ENCODE assay signal across 8 mouse cellular contexts in the genomic region with DNA sequence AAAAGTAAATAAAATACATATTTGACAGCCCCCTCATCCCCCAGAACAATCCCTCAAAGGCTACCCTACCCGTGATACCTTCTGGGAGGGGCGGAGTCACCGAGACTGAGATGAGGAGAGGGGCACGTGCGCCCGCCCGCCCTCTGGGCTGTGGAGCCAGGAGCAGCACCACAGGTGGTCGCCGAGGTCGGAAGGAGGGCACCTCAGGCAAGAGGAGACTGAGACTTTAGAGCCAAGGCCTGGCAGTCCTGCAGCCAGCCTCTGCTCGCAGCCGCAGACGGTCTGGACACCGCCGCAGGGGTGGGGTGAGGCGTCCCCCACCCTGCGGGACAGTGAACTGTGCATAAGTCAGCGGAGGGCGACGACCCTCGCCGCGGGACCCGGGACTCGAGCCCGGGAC. TPM values are rescaled to one million over a fixed set of nuclear protein-coding genes. Genes with fewer than 3 reads are reported as not detected.
DNase-seq lines count a peak whose midpoint lies in the region; ATAC-seq and TF ChIP-seq lines count a peak whose summit lies in the region.

No protein-coding gene starts in this region.

- 9% methylated on average over 26 of the region's 26 CpGs for WGBS in intestine, postnatal 0 days
- WGBS in small intestine, adult 2 months, result 21% methylated on average over 26 of the region's 26 CpGs

- peak overlapping the region; percentile 78 for H3K4me3 ChIP-seq in intestine, postnatal 0 days (ENCODE audit: low read depth, low read length)
- peak overlapping the region; percentile 48 for H3K4me3 ChIP-seq in small intestine, adult 2 months (ENCODE audit: low read depth, low read length)

- no peaks in the 10 kb centered on the region for H3K9me3 ChIP-seq in intestine, postnatal 0 days (ENCODE audit: control insufficient read depth)

- no peak overlapping the region for H3K27ac ChIP-seq in intestine, postnatal 0 days (ENCODE audit: low read depth, low read length)
- H3K27ac ChIP-seq in small intestine, adult 2 months (ENCODE audit: insufficient read depth, low read depth, low read length), result no peak overlapping the region

- TF ChIP-seq CTCF in intestine, postnatal 0 days (IDR thresholded peaks at IDR 0.05; ENCODE audit: low read depth), result no peak
- TF ChIP-seq CTCF in small intestine, adult 2 months (IDR thresholded peaks at IDR 0.05; ENCODE audit: extremely low read depth, insufficient read length, insufficient replicate concordance, low read depth, low read length), result no peak

- ATAC-seq in cerebellum, adult (ENCODE audit: insufficient number of reproducible peaks, low FRiP score, low TSS enrichment), result no peak
- ATAC-seq in intestine, postnatal 0 days, result no peak

- no peaks in the 10 kb centered on the region for H3K27me3 ChIP-seq in intestine, postnatal 0 days (replicated peaks; ENCODE audit: control insufficient read depth, insufficient read depth, low read length)
- H3K27me3 ChIP-seq in small intestine, adult 2 months (ENCODE audit: control insufficient read depth, insufficient read depth, low read length), result no peaks in the 10 kb centered on the region

- peak overlapping the region; percentile 19; the same call in 1 of the 2 replicates for H3K9ac ChIP-seq in intestine, postnatal 0 days (ENCODE audit: low read depth, low read length)

- TF ChIP-seq POLR2A in small intestine, adult 2 months (IDR thresholded peaks at IDR 0.05; ENCODE audit: low read depth, low read length), result no peak

- no peaks in the 10 kb centered on the region for H3K36me3 ChIP-seq in intestine, postnatal 0 days (ENCODE audit: control insufficient read depth, insufficient read depth)
- no peaks in the 10 kb centered on the region for H3K36me3 ChIP-seq in small intestine, adult 2 months (ENCODE audit: control insufficient read depth, insufficient read depth, low read length)

- peaks cover 29% of the 10 kb centered on the region for H3K4me1 ChIP-seq in intestine, postnatal 0 days (replicated peaks; ENCODE audit: control insufficient read depth, insufficient read depth, low read length)
- peaks cover 37% of the 10 kb centered on the region for H3K4me1 ChIP-seq in small intestine, adult 2 months (ENCODE audit: control insufficient read depth, insufficient read depth, insufficient read length, low read length)

- H3K4me2 ChIP-seq in intestine, postnatal 0 days (replicated peaks; ENCODE audit: low read depth), result peak overlapping the region; percentile 87

- peak; percentile 60 to 62 for DNase-seq in cerebellum, postnatal 10 days
- peak; percentile 37 for DNase-seq in retina, postnatal 1 day
- DNase-seq in retina, embryonic 14.5 days (ENCODE audit: low spot score), result no peak
- DNase-seq in left cerebral cortex, adult 8-10 months (ENCODE audit: low spot score in 2 of 2), result no peak
- no peak for DNase-seq in spleen, postnatal 4 days (ENCODE audit: low spot score in 2 of 2)

RNA-seq across cellular contexts. Expression of gene Gadd45b, which starts 1.8 kb away (rescaled TPM):
- 19.9 and 20.1 TPM in 2 replicates for polyA plus RNA-seq in intestine, postnatal 0 days (2015; fragmentation: Nextera tagmentation; extraction: Ambion mirVana)
- polyA plus RNA-seq in small intestine, adult 2 months (2012; rRNA removed), result 16.2 and 29.7 TPM in 2 replicates
- 10 to 100 TPM; 13.8 to 24.0 (median 20.6) TPM for total RNA-seq in left cerebral cortex, adult 8-10 months (2022)

RNA-seq across cellular contexts. Expression of gene Lmnb2, which starts 13.7 kb away (rescaled TPM):
- polyA plus RNA-seq in intestine, postnatal 0 days (2015; fragmentation: Nextera tagmentation; extraction: Ambion mirVana), result 12.5 and 12.9 TPM in 2 replicates
- 14.5 and 29.2 TPM in 2 replicates for polyA plus RNA-seq in small intestine, adult 2 months (2012; rRNA removed)
- total RNA-seq in left cerebral cortex, adult 8-10 months (2022), result 10 to 100 TPM; 17.6 to 21.2 (median 20.1) TPM

RNA-seq across cellular contexts. Expression of gene Timm13, which starts 30.9 kb away (rescaled TPM):
- 358 and 367 TPM in 2 replicates for polyA plus RNA-seq in intestine, postnatal 0 days (2015; fragmentation: Nextera tagmentation; extraction: Ambion mirVana)
- 132 and 250 TPM in 2 replicates for polyA plus RNA-seq in small intestine, adult 2 months (2012; rRNA removed)
- total RNA-seq in left cerebral cortex, adult 8-10 months (2022), result 100 to 1,000 TPM; 106 to 147 (median 124) TPM

Comparison
In these comparisons a context has a peak if more than half of its experiments do, and no peak if none do; other contexts are left out.
1. DNase-seq: peak in cerebellum, postnatal 10 days (2 of 2) and retina, postnatal 1 day (single experiment); none in retina, embryonic 14.5 days (single experiment), left cerebral cortex, adult 8-10 months (0 of 2) and spleen, postnatal 4 days (0 of 2).